ENCODE assay signal across 13 mouse cellular contexts in the genomic region with DNA sequence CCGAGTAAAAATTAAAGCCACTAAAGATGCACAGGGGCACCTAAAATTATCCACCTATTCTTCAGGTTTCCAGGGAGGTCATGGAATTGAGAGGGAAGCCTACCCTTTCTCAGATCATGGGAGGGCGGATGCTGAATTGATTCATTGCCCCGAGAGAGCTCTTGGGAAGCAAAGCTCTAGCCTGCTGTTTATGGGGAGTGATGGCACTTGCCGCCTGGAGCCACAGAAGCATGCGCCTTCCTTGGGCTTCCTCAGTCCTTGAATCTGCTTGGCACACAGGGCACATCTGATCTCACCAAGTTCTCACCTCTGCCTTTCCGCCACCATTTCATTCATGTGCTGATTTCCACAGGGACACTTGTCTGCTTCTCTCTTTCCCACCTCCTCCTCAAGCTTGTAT.
"Had no signal": no experiment of that assay in that cellular context is flagged by ENCODE, and none has a peak within 500 bp of the region (broad histone marks: within the 10 kb centered on the region; RNA-seq: fewer than 3 reads in every experiment).

No protein-coding gene starts in this region.

- DNase-seq: lung, adult 18-20 months; lung, embryonic 14.5 days; lung, postnatal 10 days; midbrain, embryonic 14.5 days; right cerebral cortex, postnatal 14 days; thymus, adult 2 months; thymus, postnatal 25 days; thymus, postnatal 4 days had no signal

- ATAC-seq: midbrain, embryonic 16.5 days had no signal

- H3K9me3 ChIP-seq: midbrain, embryonic 10.5 days; neural tube, embryonic 12.5 days; stomach, embryonic 15.5 days had no signal

- H3K4me3 ChIP-seq: midbrain, embryonic 10.5 days; neural tube, embryonic 12.5 days; stomach, embryonic 15.5 days had no signal

- H3K27me3 ChIP-seq: neural tube, embryonic 12.5 days had no signal

- H3K27ac ChIP-seq: midbrain, embryonic 10.5 days; neural tube, embryonic 12.5 days; stomach, embryonic 15.5 days; stomach, postnatal 0 days had no signal

- H3K9ac ChIP-seq: lung, embryonic 14.5 days; neural tube, embryonic 12.5 days; stomach, embryonic 15.5 days had no signal

- H3K4me2 ChIP-seq: lung, embryonic 14.5 days; neural tube, embryonic 12.5 days; stomach, embryonic 15.5 days had no signal
